Mouse (Mus musculus): ENCODE measurements around the gene Gpsm1.

The Gpsm1 gene

DNA sequence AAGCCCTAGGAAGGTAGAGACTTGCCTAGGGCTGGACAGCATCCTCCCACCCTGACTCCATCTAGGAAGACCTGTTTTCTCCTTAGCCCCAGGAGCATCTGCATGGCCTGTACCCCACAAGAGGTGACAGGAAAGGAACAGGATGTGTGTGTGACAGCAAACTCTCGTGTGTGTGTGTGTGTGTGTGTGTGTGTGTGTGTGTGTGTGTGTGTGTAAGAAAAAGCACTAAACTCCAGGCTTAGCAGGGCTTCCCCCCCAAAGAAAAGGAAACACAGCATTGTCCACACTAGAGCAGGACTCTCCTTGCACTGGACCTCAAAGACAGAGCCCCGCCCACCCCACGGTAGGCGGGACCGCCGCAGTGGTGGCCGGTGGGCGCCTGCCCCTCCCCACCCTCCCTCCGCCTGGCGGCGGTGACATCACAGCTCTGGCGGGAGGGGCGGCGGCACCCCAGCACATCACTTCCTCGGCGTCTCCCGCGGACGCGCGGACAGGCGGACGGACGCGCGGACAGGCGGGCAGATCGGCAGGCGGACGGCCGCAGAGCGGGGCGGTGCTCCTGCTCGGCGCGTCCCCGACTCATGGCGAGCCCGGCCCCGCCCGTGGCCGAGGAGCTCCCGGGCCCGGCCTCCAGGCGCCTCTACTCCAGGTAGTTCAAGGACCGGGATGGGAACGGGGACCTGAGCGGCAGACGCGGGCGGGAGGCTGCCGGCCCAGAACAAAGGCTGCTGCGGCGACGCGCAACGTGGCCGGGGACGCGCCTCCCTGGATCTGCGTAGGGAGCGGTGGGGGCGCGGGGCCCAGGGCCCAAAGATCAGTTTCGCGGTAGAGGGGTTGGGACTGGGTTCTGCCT, at the start of gene Gpsm1:
Gene Gpsm1, plus strand, starts transcription at position 444 of the 853 bp plus-strand sequence.
- DNase-seq (ENCODE audit: low spot score in 2 of 2) = peak; percentile 68 to 80

- DNase-seq (ENCODE audit: low spot score in 2 of 2) = no peak
These were observed 49.1 kb upstream of the Gpsm1 start for GRCm38 (mm10) chr2:26266066-26266742.

DNA sequence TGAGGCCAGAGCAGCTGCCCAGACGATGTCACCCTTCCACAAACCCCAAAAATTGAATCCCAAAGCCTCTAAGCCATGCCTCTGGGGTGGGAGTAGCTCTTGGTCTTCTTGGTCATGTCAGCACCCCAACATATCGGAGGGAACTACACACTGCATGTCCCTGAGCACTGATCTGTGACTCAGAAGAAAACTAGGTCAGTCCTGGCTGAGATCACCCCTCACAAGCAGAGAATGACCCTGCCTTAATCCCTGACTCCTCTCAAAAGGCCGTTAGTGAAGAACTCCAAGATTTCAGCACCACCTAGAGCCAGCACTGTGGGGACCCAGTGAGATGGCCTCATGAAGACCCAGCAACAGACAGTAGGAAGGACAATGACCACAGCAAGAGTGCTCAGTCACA, 47.1 kb upstream of the Gpsm1 start:
- no peak for DNase-seq (ENCODE audit: low spot score in 2 of 2)

- peak; percentile 71 to 74 for DNase-seq (ENCODE audit: low spot score in 2 of 2)
These were observed 41.7 kb upstream of the Gpsm1 start for GRCm38 (mm10) chr2:26273611-26274010.

GRCm38 (mm10) chr2:26279712-26280111, 35.6 kb upstream of the Gpsm1 start:
- no peak for DNase-seq (ENCODE audit: low spot score in 2 of 2)

DNA sequence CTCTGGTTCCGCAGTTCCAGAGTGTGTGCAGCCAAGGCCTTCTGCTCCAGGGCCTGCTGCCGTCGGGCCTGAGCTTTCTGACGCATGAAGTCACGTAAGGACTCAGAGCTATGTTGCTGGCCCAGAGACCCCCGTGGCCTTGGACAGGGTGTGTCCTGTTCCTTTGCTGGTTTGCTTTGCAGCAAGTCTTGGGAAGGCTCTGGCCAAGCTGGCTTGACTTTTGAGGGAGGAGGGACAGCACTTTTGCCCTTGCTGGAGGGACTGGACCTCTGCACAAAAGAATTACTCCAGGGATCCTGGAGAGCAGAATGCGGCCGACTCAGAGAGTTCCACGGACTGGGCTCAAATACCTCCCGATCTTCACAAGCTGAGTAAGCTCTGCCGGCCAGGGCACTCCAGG, 34.7 kb upstream of the Gpsm1 start:
- DNase-seq (ENCODE audit: low spot score in 2 of 2) = no peak

- no peak for DNase-seq (ENCODE audit: low spot score in 2 of 2)
These were observed 29.5 kb upstream of the Gpsm1 start for GRCm38 (mm10) chr2:26285804-26286203.

DNA sequence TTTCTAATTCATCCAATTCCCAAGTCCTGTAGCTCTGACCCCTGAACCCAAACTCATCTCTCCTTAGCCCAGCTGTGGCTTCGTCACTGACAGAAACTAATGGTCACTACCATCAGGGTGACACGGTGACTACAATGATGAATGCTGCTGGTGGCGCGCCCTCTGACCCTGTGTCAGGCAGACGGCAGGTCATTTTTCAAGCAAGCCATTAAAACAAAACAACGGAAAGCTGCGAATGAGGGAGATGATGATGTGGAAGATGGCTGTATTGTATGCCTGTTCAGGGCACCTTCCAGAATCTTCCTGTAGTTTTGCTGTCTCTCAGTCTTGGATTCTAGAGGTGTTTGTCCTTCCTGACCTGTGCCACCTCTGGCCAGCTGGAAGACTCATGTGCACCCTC, 28.9 kb upstream of the Gpsm1 start:
- no peak for DNase-seq (ENCODE audit: low spot score in 2 of 2)

DNA sequence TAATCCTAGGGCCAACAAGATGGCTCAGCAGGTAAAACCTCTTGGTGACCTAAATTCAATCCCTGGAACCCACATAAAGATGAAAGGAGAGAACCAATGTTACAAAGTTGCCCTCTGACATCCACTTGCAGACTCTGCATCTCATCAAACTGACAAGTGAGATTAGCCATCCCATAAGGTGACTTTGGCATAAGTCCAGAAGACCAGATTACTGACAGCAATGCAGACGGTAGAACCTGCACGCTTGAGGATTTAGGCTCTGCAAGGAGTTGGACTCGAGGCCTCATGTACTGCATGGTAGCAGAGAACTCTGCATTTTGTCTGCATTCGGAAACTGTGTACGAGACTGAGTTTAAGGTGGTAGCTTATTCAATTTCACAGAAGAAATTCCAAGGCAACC, 25.2 kb upstream of the Gpsm1 start:
- DNase-seq (ENCODE audit: low spot score in 2 of 2) = no peak

DNA sequence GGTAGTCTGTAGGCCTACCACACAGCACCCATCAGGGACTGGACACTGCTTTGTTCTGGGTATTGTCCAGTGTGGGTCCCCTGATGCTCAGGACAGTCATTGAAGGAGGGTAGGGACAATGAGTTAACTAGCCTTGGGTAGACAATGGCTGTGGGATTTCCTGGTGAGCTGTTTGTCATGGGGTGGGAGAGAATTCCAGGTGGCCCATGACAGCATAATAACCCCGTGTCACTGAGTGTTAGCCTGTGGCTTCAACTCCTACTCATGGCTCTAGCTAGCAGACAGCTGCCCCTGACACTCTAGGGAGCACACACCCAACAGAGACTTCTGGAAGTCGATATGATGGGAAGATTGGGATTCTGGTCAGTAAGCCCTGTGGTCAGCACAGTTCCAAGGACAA, 20.9 kb upstream of the Gpsm1 start, which contains the start of gene Ccdc187:
Gene Ccdc187, minus strand, starts transcription at position 101 of the 400 bp plus-strand sequence.
- no peak for DNase-seq (ENCODE audit: low spot score in 2 of 2)

GRCm38 (mm10) chr2:26296606-26297195, 18.6 kb upstream of the Gpsm1 start:
- DNase-seq (ENCODE audit: low spot score in 2 of 2) = peak; percentile 78 to 79

DNA sequence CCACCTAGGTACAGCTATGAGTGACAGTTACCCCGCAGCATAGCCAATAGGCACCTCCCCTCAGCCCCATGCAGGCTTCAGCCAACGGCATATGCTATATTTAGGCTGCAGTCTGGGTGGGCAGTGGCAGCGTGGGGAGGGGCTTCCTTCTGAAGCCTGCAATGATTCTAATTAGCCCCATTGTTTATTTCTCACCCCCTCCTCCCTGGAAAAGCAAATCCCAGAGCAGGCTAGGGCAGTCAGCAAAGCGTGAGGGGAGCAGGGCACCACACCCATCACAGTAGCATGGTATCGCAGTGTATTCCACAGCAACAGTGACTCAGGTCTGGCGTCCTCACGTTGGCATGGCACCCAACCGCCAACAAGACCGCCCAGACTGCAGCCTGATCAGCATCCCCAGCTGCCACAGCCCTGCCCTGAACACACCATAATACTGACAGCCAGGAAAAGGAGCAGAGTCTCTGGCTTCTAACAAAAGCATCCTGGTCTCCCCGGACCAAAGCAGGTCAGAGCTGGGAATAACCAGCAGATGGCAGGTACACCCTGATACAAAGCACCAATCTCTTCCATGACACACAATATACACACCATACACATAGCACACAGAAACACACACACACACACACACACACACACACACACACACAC, 17.0 kb upstream of the Gpsm1 start:
- peak; percentile 75 to 83 for DNase-seq (ENCODE audit: low spot score in 2 of 2)

DNA sequence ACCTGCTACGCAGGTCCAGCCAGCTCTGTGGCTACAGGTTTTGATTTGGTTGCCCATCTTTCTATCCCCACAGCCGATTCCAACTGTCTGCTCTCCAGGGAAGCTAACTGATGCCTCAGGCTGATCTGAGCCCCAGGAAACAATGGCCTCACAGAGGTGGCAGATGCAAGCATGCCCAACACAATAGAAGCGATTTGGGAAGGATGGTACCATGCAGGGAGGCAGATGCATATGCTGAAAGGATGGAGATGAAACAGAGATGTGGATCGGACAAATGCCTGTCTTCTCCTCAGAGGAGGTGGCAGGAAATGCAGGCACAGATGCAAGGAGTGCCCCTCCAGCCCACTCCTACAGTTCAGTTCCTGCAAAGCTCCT, 16.5 kb upstream of the Gpsm1 start:
- no peak for DNase-seq (ENCODE audit: low spot score in 2 of 2)

DNA sequence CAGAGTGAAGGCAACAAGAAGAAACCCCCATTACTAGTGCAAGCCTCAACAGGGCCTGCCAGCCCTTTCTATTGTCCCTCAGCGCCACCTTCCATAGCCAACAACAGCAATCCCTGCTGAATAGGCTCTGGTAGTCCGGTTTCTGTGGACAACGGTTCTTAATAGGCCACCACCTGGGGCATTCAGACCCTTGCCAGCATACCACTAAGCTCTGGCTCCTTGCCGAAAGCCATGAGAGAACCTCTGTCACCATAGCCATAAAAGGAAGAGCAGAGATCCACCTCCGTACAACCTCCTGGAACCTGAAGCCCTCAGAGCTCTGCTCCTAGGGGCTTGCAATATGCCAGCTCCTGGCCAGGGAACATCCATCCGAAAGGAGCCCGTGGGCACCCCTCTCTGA, 16.0 kb upstream of the Gpsm1 start:
- no peak for DNase-seq (ENCODE audit: low spot score in 2 of 2)

- DNase-seq (ENCODE audit: low spot score in 2 of 2) = no peak
These were observed 15.0 kb upstream of the Gpsm1 start for GRCm38 (mm10) chr2:26300161-26300807.

- peak; percentile 93 to 95 for DNase-seq (ENCODE audit: low spot score in 2 of 2)
These were observed 14.5 kb upstream of the Gpsm1 start for GRCm38 (mm10) chr2:26300808-26301174.

GRCm38 (mm10) chr2:26302005-26302503, 13.3 kb upstream of the Gpsm1 start:
- DNase-seq (ENCODE audit: low spot score in 2 of 2) = no peak

DNA sequence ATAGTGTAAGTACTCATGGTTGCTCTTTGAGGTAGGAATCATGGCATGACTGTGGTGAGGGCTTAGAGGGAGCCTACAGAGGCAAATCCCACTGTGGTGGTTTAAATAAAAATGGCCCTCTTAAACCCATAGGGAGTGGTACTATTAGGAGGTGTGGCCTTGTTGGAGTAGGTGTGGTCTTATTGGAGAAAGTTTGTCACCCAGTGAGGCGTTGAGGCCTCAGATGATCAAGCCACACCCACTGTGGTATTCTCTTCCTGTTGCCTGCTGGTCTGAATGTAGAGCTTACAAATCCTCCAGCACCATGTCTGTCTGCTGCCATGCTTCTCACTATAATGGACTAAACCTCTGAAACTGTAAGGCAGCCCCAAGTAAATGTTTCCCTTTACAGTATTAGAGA, 10.6 kb upstream of the Gpsm1 start:
- DNase-seq (ENCODE audit: low spot score in 2 of 2) = no peak

DNA sequence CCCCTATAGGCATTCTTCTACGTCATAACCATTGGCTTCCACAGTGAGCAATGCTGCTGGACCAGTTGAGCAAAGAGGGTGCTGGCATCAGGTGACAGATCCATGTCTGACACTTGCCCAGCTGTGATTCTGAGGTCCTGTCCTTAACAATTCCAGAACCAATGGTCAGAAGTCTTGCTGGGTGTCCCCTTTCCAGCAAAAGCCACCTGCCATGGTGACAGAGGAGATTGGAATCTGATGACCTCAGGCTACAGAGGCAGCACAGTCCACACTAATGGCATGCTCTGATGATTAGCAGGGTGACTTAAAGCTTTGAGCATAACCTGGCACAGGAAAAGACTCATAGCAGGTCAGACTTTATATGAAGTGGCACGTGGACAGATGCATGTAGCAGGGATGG, 9.8 kb upstream of the Gpsm1 start:
- no peak for DNase-seq (ENCODE audit: low spot score in 2 of 2)

- no peak for DNase-seq (ENCODE audit: low spot score in 2 of 2)
These were observed 8.6 kb upstream of the Gpsm1 start for GRCm38 (mm10) chr2:26306702-26307101.

GRCm38 (mm10) chr2:26309739-26310138, 5.6 kb upstream of the Gpsm1 start:
- DNase-seq (ENCODE audit: low spot score in 2 of 2) = no peak

GRCm38 (mm10) chr2:26311936-26312335, 3.4 kb upstream of the Gpsm1 start:
- DNase-seq (ENCODE audit: low spot score in 2 of 2) = peak in 1 of 2 experiments; percentile 23
